Mouse (Mus musculus): ENCODE results near the gene Heatr3. TPM values are rescaled to one million over a fixed set of nuclear protein-coding genes. Genes with fewer than 3 reads are reported as not detected.

The Heatr3 gene
- polyA plus RNA-seq, 1 experiment from 2014 or later = 34.6 TPM

DNA sequence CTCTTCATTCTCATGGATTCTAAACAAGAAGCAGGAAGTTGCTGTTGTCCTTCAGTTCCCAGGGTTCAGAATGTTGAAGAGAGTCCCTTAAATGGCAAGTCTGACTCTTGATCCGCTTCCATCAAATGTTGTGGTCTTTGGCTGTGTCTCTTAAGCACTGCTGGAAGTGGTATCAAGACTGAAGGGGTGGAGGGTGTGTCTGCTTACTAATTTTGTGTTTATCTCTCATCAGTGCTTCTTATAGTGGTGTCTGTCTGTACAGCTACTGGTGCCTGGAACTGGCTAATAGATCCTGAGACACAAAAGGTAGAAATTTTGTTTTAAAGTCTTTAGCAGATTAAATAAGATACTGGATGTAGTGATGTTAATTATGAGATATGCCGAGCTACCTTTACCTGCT is 12.8 kb upstream of the Heatr3 start:
- Histone ChIP-seq H3K27ac (ENCODE audit: low read length) (no peak overlapping the region), H3K9ac (ENCODE audit: low read length) (no peak overlapping the region), H3K27me3 (ENCODE audit: control insufficient read depth, insufficient read depth, low read length) (no peaks in the 10 kb centered on the region), H3K4me2 (ENCODE audit: low read depth, low read length) (no peak overlapping the region), H3K4me3 (replicated peaks; ENCODE audit: low read length) (no peak overlapping the region), H3K9me3 (replicated peaks; ENCODE audit: control insufficient read depth, low read length) (no peaks in the 10 kb centered on the region), H3K4me1 (ENCODE audit: control insufficient read depth, insufficient read depth, low read length) (no peaks in the 10 kb centered on the region), H3K36me3 (ENCODE audit: control insufficient read depth, insufficient read depth, low read length) (peaks cover 3% of the 10 kb centered on the region; the same call in 1 of the 2 replicates)
- ATAC-seq (ENCODE audit: insufficient read depth, low FRiP score) = no peak
- WGBS = 88% methylated on average over 2 of the region's 2 CpGs

DNA sequence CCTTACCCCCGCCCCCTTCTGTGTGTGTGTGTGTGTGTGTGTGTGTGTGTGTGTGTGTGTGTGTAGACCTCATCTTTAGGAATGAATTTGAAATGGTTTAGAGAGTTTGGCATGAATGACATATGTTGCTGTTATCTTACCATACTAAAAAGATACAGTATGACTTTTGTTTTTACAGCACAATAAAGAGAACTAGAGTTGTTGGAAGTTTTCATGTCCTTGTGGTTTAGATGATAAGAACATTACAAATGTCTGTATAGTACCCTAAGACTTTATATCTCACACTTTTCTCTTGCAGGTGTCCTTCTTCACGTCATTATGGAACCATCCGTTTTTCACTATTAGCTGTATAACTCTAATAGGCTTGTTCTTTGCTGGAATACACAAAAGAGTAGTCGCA is 8.3 kb upstream of the Heatr3 start:
- Histone ChIP-seq H3K9me3 (replicated peaks; ENCODE audit: control insufficient read depth, low read length) (no peaks in the 10 kb centered on the region), H3K36me3 (ENCODE audit: control insufficient read depth, insufficient read depth, low read length) (peaks cover 9% of the 10 kb centered on the region; the same call in 1 of the 2 replicates), H3K4me3 (replicated peaks; ENCODE audit: low read length) (no peak overlapping the region), H3K27ac (ENCODE audit: low read length) (no peak overlapping the region), H3K4me1 (ENCODE audit: control insufficient read depth, insufficient read depth, low read length) (no peaks in the 10 kb centered on the region), H3K27me3 (ENCODE audit: control insufficient read depth, insufficient read depth, low read length) (no peaks in the 10 kb centered on the region), H3K4me2 (ENCODE audit: low read depth, low read length) (no peak overlapping the region), H3K9ac (ENCODE audit: low read length) (no peak overlapping the region)
- ATAC-seq (ENCODE audit: insufficient read depth, low FRiP score) = no peak
- whole genome bisulfite sequencing = 93% methylated on average over 4 of the region's 4 CpGs

DNA sequence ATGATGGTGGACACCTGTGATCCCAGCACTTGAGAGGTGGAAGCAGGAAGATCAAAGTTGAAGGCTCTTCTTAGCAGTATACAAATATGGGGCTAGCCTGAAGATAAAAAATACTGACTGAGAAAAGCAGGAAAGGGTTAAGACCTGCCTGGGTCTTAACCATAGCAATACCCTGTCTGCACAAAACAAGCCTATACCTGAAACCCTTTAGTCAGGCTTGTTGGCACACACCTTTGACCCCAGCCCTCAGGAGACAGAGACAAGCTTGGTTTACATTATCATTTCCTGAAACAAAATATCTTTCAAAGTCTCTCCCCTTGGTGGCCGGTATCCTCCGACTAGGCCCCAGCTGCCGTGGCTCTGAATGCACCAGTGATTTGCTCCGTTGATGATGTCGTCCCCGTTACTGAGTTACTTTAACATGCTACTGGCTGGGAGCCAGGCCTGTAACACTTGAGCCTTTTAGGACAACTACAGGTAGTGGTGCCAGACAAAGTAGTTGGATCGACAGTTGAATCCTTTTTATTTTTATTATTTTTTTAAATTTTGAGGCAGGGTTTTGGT is 6.8 kb upstream of the Heatr3 start:
- Histone ChIP-seq H3K36me3 (ENCODE audit: control insufficient read depth, insufficient read depth, low read length) (peaks cover 9% of the 10 kb centered on the region; the same call in 1 of the 2 replicates), H3K27ac (ENCODE audit: low read length) (no peak overlapping the region), H3K4me3 (replicated peaks; ENCODE audit: low read length) (no peak overlapping the region), H3K9ac (ENCODE audit: low read length) (no peak overlapping the region), H3K4me2 (ENCODE audit: low read depth, low read length) (no peak overlapping the region), H3K4me1 (ENCODE audit: control insufficient read depth, insufficient read depth, low read length) (no peaks in the 10 kb centered on the region), H3K9me3 (replicated peaks; ENCODE audit: control insufficient read depth, low read length) (no peaks in the 10 kb centered on the region), H3K27me3 (ENCODE audit: control insufficient read depth, insufficient read depth, low read length) (no peaks in the 10 kb centered on the region)
- ATAC-seq (ENCODE audit: insufficient read depth, low FRiP score) = no peak
- WGBS = 52% methylated on average over 7 of the region's 7 CpGs

DNA sequence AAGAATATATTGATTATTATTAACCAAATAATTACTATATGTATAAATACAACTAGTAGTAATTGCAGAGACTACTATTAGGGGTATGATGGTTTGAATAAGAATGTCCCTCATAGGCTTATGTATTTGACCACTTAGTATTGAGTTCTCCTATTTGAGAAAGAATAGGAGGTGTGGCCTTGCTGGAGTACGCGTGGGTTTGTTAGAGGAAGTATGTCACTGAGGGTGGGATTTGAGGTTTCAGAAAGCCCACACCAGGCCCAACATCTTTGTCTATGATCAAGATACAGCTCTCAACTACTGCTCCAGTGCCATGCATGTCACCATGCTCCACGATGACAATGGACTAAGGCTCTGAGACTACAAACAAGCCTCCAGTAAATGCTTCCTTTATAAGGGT is 1.6 kb downstream of the Heatr3 start:
- ATAC-seq (ENCODE audit: insufficient read depth, low FRiP score) = no peak
- WGBS = 93% methylated on average over 3 of the region's 3 CpGs
- Histone ChIP-seq H3K9ac (ENCODE audit: low read length) (no peak overlapping the region), H3K36me3 (ENCODE audit: control insufficient read depth, insufficient read depth, low read length) (0 out of 2 replicates have a peak, but pooled peaks cover 3% of the 10 kb centered on the region), H3K27me3 (ENCODE audit: control insufficient read depth, insufficient read depth, low read length) (no peaks in the 10 kb centered on the region), H3K4me3 (replicated peaks; ENCODE audit: low read length) (no peak overlapping the region), H3K27ac (ENCODE audit: low read length) (no peak overlapping the region), H3K9me3 (replicated peaks; ENCODE audit: control insufficient read depth, low read length) (no peaks in the 10 kb centered on the region), H3K4me2 (ENCODE audit: low read depth, low read length) (no peak overlapping the region), H3K4me1 (ENCODE audit: control insufficient read depth, insufficient read depth, low read length) (peaks cover 8% of the 10 kb centered on the region; the same call in 1 of the 2 replicates)

DNA sequence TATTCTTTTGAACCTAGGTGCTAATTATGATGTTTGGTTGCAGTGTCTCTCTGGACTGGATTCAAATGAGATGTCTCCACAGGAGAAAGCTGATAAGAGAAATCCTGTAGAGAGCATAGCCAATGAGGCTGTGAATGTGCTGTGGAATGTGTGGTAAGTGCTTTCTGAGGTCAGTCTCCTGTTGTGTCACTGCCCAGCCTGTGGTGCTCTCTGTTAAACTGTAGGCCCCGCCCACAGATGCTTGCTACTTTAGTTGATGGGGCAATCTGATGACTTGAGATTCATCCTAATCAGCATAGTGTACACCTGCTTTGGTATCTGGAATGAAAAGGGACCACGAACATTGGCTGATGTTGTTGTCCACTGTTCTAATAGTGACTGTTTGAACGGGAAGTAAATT is 4.0 kb downstream of the Heatr3 start:
- no peaks in the 10 kb centered on the region for H3K9me3 ChIP-seq (replicated peaks; ENCODE audit: control insufficient read depth, low read length)
- no peak overlapping the region for H3K9ac ChIP-seq (ENCODE audit: low read length)
- H3K4me1 ChIP-seq (ENCODE audit: control insufficient read depth, insufficient read depth, low read length) = peaks cover 8% of the 10 kb centered on the region; the same call in 1 of the 2 replicates
- no peak for ATAC-seq (ENCODE audit: insufficient read depth, low FRiP score)
- WGBS = 88% methylated on average over 3 of the region's 3 CpGs
- no peaks in the 10 kb centered on the region for H3K36me3 ChIP-seq (ENCODE audit: control insufficient read depth, insufficient read depth, low read length)
- no peak overlapping the region for H3K4me3 ChIP-seq (replicated peaks; ENCODE audit: low read length)
- no peaks in the 10 kb centered on the region for H3K27me3 ChIP-seq (ENCODE audit: control insufficient read depth, insufficient read depth, low read length)
- H3K4me2 ChIP-seq (ENCODE audit: low read depth, low read length) = no peak overlapping the region
- no peak overlapping the region for H3K27ac ChIP-seq (ENCODE audit: low read length)

DNA sequence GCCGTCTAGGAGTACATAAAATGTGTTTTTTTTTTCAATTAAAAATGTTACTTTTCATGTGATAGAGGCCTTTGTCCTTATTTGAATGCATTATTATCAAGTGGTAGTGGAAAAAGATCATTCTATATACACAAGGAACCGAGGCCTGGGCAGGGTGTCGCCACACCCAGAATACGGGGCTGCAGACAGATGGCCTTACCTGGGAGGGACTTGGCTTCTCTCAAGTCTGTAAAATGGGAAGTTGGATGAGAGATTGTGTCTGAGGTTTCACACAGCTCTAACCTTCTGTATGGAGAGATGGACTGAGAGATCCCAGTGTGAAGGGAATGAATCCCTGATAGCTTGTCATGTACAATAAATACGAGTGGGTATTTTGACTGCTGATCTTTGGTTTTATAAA is 6.4 kb downstream of the Heatr3 start:
- Histone ChIP-seq H3K4me3 (replicated peaks; ENCODE audit: low read length) (no peak overlapping the region), H3K36me3 (ENCODE audit: control insufficient read depth, insufficient read depth, low read length) (peaks cover 3% of the 10 kb centered on the region; the same call in 1 of the 2 replicates), H3K9ac (ENCODE audit: low read length) (no peak overlapping the region), H3K27ac (ENCODE audit: low read length) (no peak overlapping the region), H3K4me2 (ENCODE audit: low read depth, low read length) (no peak overlapping the region), H3K27me3 (ENCODE audit: control insufficient read depth, insufficient read depth, low read length) (no peaks in the 10 kb centered on the region), H3K9me3 (replicated peaks; ENCODE audit: control insufficient read depth, low read length) (no peaks in the 10 kb centered on the region), H3K4me1 (ENCODE audit: control insufficient read depth, insufficient read depth, low read length) (no peaks in the 10 kb centered on the region)
- ATAC-seq (ENCODE audit: insufficient read depth, low FRiP score) = no peak
- 76% methylated on average over 5 of the region's 5 CpGs for WGBS

DNA sequence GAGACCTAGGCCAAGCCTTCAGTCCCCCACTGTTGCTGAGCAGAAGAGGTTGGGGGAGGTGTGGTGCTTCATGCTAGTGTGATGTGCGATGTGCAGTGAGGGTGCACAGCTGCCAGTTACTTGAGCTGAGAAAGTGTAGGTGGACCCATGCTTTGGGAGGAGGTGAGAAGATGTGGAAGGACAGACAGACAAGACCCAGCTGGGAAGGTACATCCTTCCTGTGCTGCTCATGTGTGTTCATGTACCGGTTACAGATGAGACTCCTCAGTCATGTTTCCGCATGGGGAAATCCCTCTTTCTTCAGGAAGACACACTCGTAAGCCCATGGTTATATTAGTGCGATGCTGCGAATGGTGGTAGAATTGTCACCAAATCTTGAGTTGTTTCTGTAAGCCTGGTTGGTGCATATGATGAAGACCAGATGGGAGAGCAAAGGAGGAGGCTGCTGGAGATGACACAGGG is 13.3 kb downstream of the Heatr3 start:
- Histone ChIP-seq H3K4me3 (replicated peaks; ENCODE audit: low read length) (no peak overlapping the region), H3K4me1 (ENCODE audit: control insufficient read depth, insufficient read depth, low read length) (no peaks in the 10 kb centered on the region), H3K36me3 (ENCODE audit: control insufficient read depth, insufficient read depth, low read length) (peaks cover 11% of the 10 kb centered on the region; the same call in 1 of the 2 replicates), H3K9ac (ENCODE audit: low read length) (no peak overlapping the region), H3K9me3 (replicated peaks; ENCODE audit: control insufficient read depth, low read length) (no peaks in the 10 kb centered on the region), H3K27me3 (ENCODE audit: control insufficient read depth, insufficient read depth, low read length) (no peaks in the 10 kb centered on the region), H3K4me2 (ENCODE audit: low read depth, low read length) (no peak overlapping the region), H3K27ac (ENCODE audit: low read length) (no peak overlapping the region)
- ATAC-seq (ENCODE audit: insufficient read depth, low FRiP score) = no peak
- WGBS = 93% methylated on average over 6 of the region's 6 CpGs

DNA sequence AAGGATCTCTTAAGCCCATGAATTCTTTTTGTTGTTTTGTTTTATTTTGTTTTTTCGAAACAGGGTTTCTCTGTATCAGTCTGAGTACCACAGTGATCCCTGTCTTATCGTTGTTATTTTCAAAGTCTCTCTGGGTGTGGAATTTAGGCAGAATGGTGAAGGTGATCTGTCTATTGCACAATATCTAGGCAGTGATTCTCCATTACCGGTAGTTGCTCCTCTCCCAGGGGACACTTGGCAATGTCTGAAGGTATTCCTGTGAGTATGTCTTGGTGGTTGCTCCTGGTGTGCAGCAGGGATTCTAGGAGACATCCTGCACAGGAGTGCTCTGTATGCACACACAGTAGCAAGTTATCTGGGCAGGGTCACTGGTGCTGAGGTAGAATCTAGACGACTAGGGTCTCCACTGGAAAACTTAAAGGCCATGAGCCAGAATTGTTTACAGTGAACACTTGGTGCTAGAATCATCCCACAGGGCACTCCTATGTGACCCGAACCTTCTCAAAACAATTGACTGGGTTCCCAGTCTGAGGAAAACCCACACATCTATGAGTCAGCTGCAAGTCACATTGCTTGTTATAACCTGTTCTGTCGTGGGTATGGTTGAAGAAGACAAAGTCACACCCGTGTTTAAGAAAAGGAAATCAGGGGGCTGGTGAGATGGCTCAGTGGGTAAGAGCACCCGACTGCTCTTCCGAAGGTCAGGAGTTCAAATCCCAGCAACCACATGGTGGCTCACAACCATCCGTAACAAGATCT is 22.8 kb downstream of the Heatr3 start:
- 82% methylated on average over 10 of the region's 10 CpGs for WGBS
- no peak for ATAC-seq (ENCODE audit: insufficient read depth, low FRiP score)
- H3K36me3 ChIP-seq (ENCODE audit: control insufficient read depth, insufficient read depth, low read length) = peaks cover 15% of the 10 kb centered on the region

DNA sequence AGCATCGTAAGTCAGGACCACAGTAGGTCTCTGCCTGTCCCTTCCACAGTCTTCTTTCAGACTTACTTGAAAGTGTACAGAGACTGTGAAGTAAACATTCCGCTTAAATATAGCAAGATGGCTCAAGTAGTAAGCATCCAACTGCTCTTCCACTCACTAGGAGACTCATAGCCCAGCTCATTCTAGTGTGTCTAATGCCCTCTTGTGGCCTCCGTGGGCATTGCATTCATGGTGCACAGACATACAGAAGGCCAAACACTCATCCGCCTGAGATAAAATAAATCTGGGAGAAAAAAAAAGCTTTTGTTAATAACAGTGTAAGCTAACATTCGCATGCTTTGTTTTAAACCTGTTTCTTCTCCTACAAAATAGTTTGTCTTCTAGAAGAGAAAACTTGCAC is 23.8 kb downstream of the Heatr3 start:
- H3K27me3 ChIP-seq (ENCODE audit: control insufficient read depth, insufficient read depth, low read length) = no peaks in the 10 kb centered on the region
- no peak overlapping the region for H3K27ac ChIP-seq (ENCODE audit: low read length)
- H3K36me3 ChIP-seq (ENCODE audit: control insufficient read depth, insufficient read depth, low read length) = peaks cover 15% of the 10 kb centered on the region
- 68% methylated on average over 5 of the region's 5 CpGs for WGBS
- no peak for ATAC-seq (ENCODE audit: insufficient read depth, low FRiP score)
- H3K9ac ChIP-seq (ENCODE audit: low read length) = no peak overlapping the region
- no peak overlapping the region for H3K4me2 ChIP-seq (ENCODE audit: low read depth, low read length)
- no peak overlapping the region for H3K4me3 ChIP-seq (replicated peaks; ENCODE audit: low read length)
- no peaks in the 10 kb centered on the region for H3K9me3 ChIP-seq (replicated peaks; ENCODE audit: control insufficient read depth, low read length)
- no peaks in the 10 kb centered on the region for H3K4me1 ChIP-seq (ENCODE audit: control insufficient read depth, insufficient read depth, low read length)

More for the DNA sequence above, 22.8 kb downstream of the Heatr3 start:
- Histone ChIP-seq H3K4me3 (replicated peaks; ENCODE audit: low read length) (no peak overlapping the region), H3K9me3 (replicated peaks; ENCODE audit: control insufficient read depth, low read length) (no peaks in the 10 kb centered on the region), H3K27ac (ENCODE audit: low read length) (no peak overlapping the region), H3K9ac (ENCODE audit: low read length) (no peak overlapping the region), H3K4me1 (ENCODE audit: control insufficient read depth, insufficient read depth, low read length) (no peaks in the 10 kb centered on the region), H3K27me3 (ENCODE audit: control insufficient read depth, insufficient read depth, low read length) (no peaks in the 10 kb centered on the region), H3K4me2 (ENCODE audit: low read depth, low read length) (no peak overlapping the region)

Measured in stomach, embryonic 16.5 days (tissue).